ENCODE assay signal across 8 mouse cellular contexts in the genomic region with DNA sequence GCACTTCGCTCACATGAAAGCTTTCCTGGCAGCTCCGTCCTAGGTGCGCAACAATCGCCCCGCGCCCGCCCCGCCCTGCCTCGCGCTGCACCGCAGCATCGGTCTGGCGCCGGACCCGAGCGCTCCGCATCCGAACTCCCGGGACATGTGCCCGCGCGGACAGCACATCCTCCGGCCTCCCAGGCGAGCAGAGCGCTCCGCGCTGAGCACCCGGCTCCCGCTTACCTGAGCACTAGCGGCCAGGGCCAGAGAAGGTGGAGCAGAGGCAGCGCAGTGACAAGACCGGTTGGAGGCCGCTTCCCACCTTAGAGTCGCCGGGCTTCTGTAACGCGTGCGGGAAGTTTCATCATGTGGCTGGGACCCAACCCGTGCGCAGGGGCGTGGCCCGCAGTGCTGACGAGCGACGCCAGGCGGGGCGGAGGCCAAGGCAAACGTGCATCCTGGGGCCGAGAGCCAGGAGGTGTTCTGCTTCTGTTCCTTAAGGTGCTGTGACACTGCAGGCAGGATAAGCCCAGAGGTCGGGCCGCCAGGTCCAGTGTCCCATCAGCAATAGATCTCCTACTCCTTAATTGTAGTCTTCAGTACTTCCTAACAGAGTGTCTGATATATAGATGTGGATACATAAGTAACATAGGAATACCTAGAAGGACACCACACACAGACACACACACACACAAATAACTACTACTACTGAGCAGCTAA. TPM values are rescaled to one million over a fixed set of nuclear protein-coding genes. Genes with fewer than 3 reads are reported as not detected.
DNase-seq lines count a peak whose midpoint lies in the region; ATAC-seq lines count a peak whose summit lies in the region.

A gene (minus strand): TSS at position 371 of the 702 bp plus-strand sequence.

- DNase-seq in c-Kit-negative CD71-positive TER-119-positive erythroid progenitor cells, embryonic 14.5 days (ENCODE audit: low read depth, low spot score): peak; percentile 89
- peak; percentile 85 for DNase-seq in forebrain, embryonic 10.5 days (ENCODE audit: extremely low spot score, low spot score)
- peak; percentile 73 for DNase-seq in kidney, postnatal 14 days
- peak; percentile 5 for DNase-seq in naive thymus-derived CD4-positive, alpha-beta T cell, adult 2 months (ENCODE audit: low read depth)
- DNase-seq in splenic B cell, adult 2 months (ENCODE audit: low read depth, low spot score): peak; percentile 21

- H3K27ac ChIP-seq in forebrain, embryonic 10.5 days: peak within 1 kb of the TSS; percentile 89
- H3K27ac ChIP-seq in heart, embryonic 15.5 days: no peak within 1 kb of the TSS
- H3K27ac ChIP-seq in liver, embryonic 12.5 days: peak within 1 kb of the TSS; percentile 93

- peaks cover 12% of the 10 kb centered on the region; the same call in 1 of the 2 replicates for H3K27me3 ChIP-seq in forebrain, embryonic 10.5 days (ENCODE audit: poor library complexity, severe bottlenecking)
- H3K27me3 ChIP-seq in heart, embryonic 15.5 days: no peaks in the 10 kb centered on the region
- no peaks in the 10 kb centered on the region for H3K27me3 ChIP-seq in liver, embryonic 12.5 days (replicated peaks)
- H3K27me3 ChIP-seq in splenic B cell, adult 2 months (ENCODE audit: control insufficient read depth, insufficient read depth, low read length, poor library complexity, severe bottlenecking): no peaks in the 10 kb centered on the region

- no peaks in the 10 kb centered on the region for H3K36me3 ChIP-seq in forebrain, embryonic 10.5 days (replicated peaks)
- no peaks in the 10 kb centered on the region for H3K36me3 ChIP-seq in heart, embryonic 15.5 days
- peaks cover 19% of the 10 kb centered on the region for H3K36me3 ChIP-seq in liver, embryonic 12.5 days
- no peaks in the 10 kb centered on the region for H3K36me3 ChIP-seq in splenic B cell, adult 2 months (ENCODE audit: control insufficient read depth, insufficient read depth, low read length, poor library complexity, severe bottlenecking)

- H3K4me2 ChIP-seq in heart, embryonic 15.5 days: peak within 1 kb of the TSS; percentile 94
- H3K4me2 ChIP-seq in liver, embryonic 12.5 days: peak within 1 kb of the TSS; percentile 85

- no peaks in the 10 kb centered on the region for H3K9me3 ChIP-seq in forebrain, embryonic 10.5 days
- no peaks in the 10 kb centered on the region for H3K9me3 ChIP-seq in heart, embryonic 15.5 days (replicated peaks)
- no peaks in the 10 kb centered on the region for H3K9me3 ChIP-seq in liver, embryonic 12.5 days (replicated peaks)

- peak; percentile 79 for ATAC-seq in CD4-positive, CD25-positive, alpha-beta regulatory T cell, adult 4 months
- peak; percentile 86 for ATAC-seq in heart, embryonic 15.5 days (replicated peaks; ENCODE audit: insufficient number of reproducible peaks, insufficient read depth, low FRiP score, low read depth)
- ATAC-seq in liver, embryonic 12.5 days: peak; percentile 90

- peak within 1 kb of the TSS; percentile 86 for H3K4me3 ChIP-seq in forebrain, embryonic 10.5 days
- peak within 1 kb of the TSS; percentile 66 for H3K4me3 ChIP-seq in heart, embryonic 15.5 days
- H3K4me3 ChIP-seq in liver, embryonic 12.5 days: peak within 1 kb of the TSS; percentile 97

- H3K9ac ChIP-seq in heart, embryonic 15.5 days: peak within 1 kb of the TSS; percentile 53
- peak within 1 kb of the TSS; percentile 91 for H3K9ac ChIP-seq in liver, embryonic 12.5 days

- peaks cover 21% of the 10 kb centered on the region for H3K4me1 ChIP-seq in forebrain, embryonic 10.5 days
- peaks cover 4% of the 10 kb centered on the region for H3K4me1 ChIP-seq in heart, embryonic 15.5 days (replicated peaks)
- peaks cover 86% of the 10 kb centered on the region for H3K4me1 ChIP-seq in liver, embryonic 12.5 days

- under 1% methylated on average over 51 of the region's 51 CpGs for WGBS in forebrain, embryonic 10.5 days
- WGBS in heart, embryonic 15.5 days: under 1% methylated on average over 51 of the region's 51 CpGs
- WGBS in liver, embryonic 12.5 days (ENCODE audit: insufficient replicate concordance): under 1% methylated on average over 51 of the region's 51 CpGs

RNA-seq across cellular contexts. Expression of the gene that starts here (rescaled TPM):
- polyA plus RNA-seq in CD4-positive, CD25-positive, alpha-beta regulatory T cell, adult 4 months (2017; shearing (Covaris generic)): 1 to 10 TPM; 4.0 to 4.4 TPM
- polyA plus RNA-seq in forebrain, embryonic 10.5 days (2016; fragmentation: Nextera tagmentation; extraction: Ambion mirVana): 83.5 and 86.1 TPM in 2 replicates
- 16.1 and 23.7 TPM in 2 replicates for polyA plus RNA-seq in heart, embryonic 15.5 days (2015; fragmentation: Nextera tagmentation; extraction: Ambion mirVana)
- polyA plus RNA-seq in liver, embryonic 12.5 days (2016; fragmentation: Nextera tagmentation; extraction: Ambion mirVana): 428 and 436 TPM in 2 replicates

Comparison
In these comparisons a context has a peak if more than half of its experiments do, and no peak if none do; other contexts are left out.
1. DNase-seq: peak in every context shown above with its lines; median percentile 89 in c-Kit-negative CD71-positive TER-119-positive erythroid progenitor cells, embryonic 14.5 days; 85 in forebrain, embryonic 10.5 days; 73 in kidney, postnatal 14 days; 21 in splenic B cell, adult 2 months; 5 in naive thymus-derived CD4-positive, alpha-beta T cell, adult 2 months.